Mouse (Mus musculus) bone marrow, adult 2 months (tissue): ENCODE data around the gene Psmc5.

Source experiments
- CTCF ChIP-seq: fragments of 200-500 bp; IDR thresholded peaks from 2 replicates; pipeline ENCODE4 v1.5.1; 2011; ENCODE audit warnings: low read length, control low read depth; ENCODE audit not compliant: control insufficient read depth, insufficient read depth
- POLR2A ChIP-seq: fragments of 200-500 bp; IDR thresholded peaks from 2 replicates; pipeline ENCODE4 v1.6.1; 2011; ENCODE audit warnings: low read depth, mild to moderate bottlenecking, control low read depth, low read length, borderline replicate concordance; ENCODE audit not compliant: control insufficient read depth

DNA sequence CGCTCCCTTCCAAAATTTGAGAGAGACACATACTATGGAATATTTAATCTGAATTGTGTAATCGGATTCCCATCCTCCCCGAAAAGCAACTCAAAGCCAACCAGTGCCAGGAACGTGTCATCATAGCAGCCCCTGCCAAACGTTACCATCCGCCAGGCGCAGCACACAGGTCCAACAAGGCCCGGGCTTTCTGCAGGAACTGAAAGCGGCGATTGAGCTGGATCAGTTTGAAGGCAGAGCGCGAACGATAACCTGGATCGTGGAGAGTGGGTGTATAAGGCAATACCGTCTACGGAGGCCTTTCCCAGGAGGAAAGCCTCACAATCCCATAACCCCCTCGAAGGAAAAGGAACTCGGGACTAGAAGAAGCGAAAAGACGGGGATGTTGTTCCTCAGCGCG is 780 bp upstream of the Psmc5 start:
- no peak for TF ChIP-seq CTCF
- TF ChIP-seq POLR2A, result no peak
